Mouse (Mus musculus): ENCODE data around the gene Hoxd9. TPM values are rescaled to one million over a fixed set of nuclear protein-coding genes. Genes with fewer than 3 reads are reported as not detected.
A peak's percentile ranks its signal among the peaks of the same experiment; 100 is the strongest.

Gene Hoxd9
- 3.8 and 5.8 TPM in 2 replicates for total RNA-seq (2021)
- long read RNA-seq, experiment 1, partial matches to known transcripts: 0 of 4 reads
- long read RNA-seq, experiment 1, other reads (novel, unspliced or antisense): 1 of 4 reads
- long read RNA-seq, experiment 2, partial matches to known transcripts: 0 of 1 reads
- long read RNA-seq, experiment 2, other reads (novel, unspliced or antisense): 0 of 1 reads

DNA sequence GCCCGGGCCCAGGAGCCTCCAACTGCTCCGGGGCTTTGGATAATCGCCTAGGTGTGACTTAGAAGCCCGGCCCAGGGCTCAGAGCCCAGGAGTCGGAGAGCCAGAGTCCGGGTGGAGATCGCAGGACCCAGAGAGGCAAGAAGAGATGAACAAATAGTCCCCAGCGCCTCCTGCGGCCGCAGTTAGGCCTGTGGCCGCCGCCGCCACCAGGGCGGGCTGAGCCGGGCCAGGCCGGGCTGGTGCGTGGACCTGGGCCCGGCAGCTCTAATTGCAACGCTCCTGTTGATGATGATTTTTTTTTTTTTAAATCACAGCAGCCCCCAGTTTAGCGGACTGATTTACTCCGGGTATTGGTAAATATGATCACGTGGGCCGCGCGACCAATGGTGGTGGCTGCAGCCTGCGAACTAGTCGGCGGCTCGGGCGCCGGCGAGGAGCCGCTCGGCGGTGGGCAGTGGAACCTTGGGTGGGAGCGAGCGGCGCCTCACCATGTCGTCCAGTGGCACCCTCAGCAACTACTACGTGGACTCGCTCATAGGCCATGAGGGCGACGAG lies at the start of gene Hoxd9:
TSS of gene Hoxd9 (plus strand) at position 161 of the 555 bp plus-strand sequence.
- DNase-seq: peak; percentile 85

GRCm38 (mm10) chr2:74652996-74653340 lies 44.6 kb upstream of the Hoxd9 start:
- no peak for DNase-seq

DNA sequence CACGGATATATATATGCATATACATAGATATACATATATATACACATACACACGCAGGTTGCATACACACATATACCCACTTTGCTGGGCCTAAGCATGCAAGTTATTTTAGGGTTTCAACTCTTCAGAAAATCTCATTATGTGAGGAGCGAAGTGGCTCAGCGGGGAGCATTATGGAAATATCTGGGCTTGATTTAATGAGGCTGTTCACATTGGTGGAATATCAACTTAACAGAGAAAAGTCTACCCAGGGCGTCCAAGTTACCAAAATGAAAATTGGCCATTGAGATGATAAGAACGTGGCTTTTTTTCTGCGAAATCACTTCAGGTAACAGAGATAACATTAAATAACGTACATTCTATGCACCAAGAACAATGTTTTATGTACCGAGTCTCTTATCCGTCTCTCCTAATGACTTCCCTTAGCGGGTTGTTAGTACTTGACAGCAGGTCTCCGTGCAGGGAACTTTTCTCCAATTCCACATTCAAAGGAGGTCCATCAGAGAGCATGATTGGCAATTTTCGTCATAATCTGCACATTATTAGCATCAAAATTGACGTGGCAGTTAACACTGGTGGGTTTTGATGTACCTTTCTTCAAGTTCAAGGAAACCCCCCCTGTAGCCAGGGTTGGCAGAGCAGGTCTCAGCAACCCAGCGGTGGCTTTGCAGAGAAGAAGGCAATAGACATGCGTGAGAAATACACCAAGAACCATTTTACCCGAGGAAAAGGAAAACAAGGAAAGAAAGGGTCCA lies 43.6 kb upstream of the Hoxd9 start:
- DNase-seq: no peak

DNA sequence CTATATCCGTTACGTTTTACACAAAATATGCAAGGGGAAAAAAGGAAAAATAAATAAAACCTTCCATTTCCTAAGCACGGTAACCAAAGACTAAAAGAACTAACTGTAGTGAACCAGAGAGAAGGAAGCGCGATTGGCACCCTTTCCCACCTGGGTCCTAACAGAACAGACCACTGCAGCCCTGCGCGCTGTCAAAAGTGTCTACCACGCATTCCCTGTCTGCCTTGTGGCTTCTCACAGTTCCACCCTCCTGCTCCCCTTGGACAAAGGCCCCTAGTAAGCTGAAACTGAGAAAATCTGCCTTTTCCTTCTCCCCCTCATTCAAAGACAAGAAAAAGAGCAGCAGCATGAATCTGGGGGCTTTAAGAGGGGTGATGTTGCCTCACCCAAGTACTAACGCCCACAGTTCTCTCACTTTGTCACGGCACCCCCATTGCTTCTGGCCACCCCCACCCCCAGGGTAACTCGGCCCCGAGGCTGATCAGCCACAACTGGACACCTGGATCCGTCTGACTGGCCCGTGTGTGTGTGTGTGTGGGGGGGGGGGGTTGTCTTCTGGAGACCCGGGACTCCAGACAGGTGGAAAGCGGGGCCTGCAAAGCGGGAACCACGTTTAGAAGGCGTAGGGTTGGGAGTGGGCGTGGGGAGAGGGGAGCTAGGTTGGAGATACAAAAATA lies 42.6 kb upstream of the Hoxd9 start:
- no peak for DNase-seq

DNA sequence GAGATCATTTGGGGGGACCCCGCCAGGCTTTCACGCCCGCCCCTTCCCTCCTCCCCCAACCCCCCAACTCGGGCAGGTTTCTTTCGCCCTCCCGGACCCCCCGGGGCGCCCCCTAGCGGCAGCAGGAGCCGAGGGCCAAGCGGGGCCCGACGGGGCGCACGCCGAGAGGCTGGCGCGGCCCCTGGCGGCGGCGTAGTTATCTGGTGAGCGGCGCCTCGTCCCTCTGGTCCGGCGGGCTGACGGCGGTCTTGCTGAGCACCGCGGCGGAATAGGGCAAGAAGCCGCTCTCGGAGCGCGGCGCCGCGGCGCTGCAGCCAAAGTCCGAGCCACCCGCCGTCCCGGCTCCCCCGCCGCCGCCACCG lies 42.1 kb upstream of the Hoxd9 start:
- DNase-seq: peak; percentile 67

- peak; percentile 25 for DNase-seq
Measured at GRCm38 (mm10) chr2:74655821-74656631, 41.5 kb upstream of the Hoxd9 start.

- no peak for DNase-seq
Measured at GRCm38 (mm10) chr2:74656632-74657021, 40.9 kb upstream of the Hoxd9 start.

GRCm38 (mm10) chr2:74657251-74658023 lies 40.1 kb upstream of the Hoxd9 start:
- DNase-seq: no peak

GRCm38 (mm10) chr2:74658024-74658666 lies 39.4 kb upstream of the Hoxd9 start:
- no peak for DNase-seq

DNA sequence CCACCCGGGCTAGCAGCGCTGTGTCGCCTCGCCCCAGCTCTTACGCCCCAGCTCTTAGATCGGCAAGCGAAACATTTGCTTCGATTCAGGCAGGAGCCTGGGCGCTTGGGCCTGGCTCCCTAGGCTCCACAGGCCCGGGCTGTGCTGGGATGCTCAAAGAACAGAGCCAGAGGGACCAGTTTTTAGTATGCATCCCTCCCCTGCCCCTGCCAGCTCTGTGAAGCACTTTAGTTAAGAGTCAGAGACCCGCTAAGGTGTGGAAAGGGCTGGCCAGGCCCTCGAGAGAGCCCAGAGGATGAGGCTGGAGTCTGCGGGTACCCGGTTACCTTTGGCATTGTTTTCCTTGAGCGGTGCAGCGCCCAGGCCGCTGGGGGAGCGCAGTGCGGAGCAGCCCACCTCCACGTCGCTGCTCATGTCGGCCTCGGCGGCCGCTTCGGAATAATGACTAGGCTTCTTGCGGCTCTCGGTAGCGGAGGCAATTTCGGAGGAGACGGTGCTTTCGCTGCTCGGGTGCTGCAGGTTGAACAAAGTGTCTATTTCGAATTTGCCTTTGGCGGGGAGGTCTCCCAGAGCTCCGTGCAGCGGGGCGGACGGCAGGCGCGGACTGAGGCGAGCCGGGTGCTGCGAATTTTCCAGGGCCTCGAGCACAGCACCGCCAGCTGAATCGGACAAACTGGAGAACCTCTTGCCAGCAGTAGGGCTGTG lies 38.7 kb upstream of the Hoxd9 start:
- DNase-seq: no peak

DNA sequence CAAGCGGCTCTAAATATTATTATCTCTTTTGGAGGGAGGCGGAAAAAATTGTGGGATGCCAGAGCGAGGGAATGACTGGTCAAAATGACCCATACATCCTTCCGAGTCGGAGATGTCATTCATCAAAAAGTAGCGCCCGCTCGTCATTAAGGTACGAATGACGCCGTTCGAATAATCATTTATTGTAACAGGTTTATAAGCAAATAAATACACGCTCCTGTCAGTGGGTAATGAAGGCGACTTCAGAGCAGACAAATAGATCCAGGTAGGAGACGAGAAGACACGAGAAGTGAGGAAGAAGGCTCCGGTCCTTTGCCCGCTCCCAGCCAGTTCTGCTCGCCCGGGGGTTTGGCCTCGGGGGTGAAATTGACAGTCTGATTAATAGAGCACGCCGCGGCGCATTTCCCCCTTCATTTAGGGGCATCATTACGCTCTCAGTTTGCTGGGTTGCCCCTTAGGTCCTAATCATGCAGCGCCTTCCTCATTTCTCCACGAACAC lies 38.0 kb upstream of the Hoxd9 start, which contains the start of gene Evx2:
TSS of gene Evx2 (minus strand) at position 51 of the 499 bp plus-strand sequence.
- DNase-seq: no peak

GRCm38 (mm10) chr2:74660421-74661375 lies 36.8 kb upstream of the Hoxd9 start:
- no peak for DNase-seq

- DNase-seq: no peak
Measured at GRCm38 (mm10) chr2:74661685-74662084, 35.8 kb upstream of the Hoxd9 start.

DNA sequence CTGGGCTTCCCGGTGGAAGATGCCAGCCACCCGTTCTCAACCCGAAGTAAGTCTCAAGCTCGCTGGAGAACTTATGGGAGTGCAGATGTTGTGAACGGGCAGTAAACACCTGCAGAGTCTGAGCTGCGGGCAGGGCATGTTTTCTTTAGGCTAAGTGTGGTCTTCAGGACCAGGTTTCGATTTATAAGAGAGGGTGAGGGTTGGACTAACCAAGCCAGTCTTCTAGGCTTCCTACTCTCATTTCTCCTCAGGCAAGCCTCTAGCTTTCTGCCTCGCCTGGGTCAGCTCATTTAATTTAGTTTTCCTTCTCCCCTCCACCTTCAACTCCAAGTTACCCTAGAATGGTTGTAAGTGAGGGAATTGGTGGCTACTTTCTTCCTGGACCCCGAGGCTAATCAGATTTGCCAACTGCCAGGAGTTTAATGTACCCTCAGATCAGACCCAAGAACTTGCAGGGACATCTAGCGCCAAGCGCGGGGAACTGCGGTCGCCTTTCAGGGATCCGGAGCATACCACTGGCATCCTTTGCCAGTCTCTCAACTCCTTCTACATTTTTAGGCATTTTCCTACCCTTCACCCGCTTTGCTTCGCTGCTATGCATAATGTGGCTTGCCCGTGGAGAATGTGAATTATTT lies 34.1 kb upstream of the Hoxd9 start:
- DNase-seq: peak; percentile 71

GRCm38 (mm10) chr2:74666411-74666810 lies 31.1 kb upstream of the Hoxd9 start:
- DNase-seq: no peak

GRCm38 (mm10) chr2:74667191-74667841 lies 30.2 kb upstream of the Hoxd9 start:
- DNase-seq: no peak

GRCm38 (mm10) chr2:74667842-74668357 lies 29.6 kb upstream of the Hoxd9 start, which contains the start of gene Hoxd13:
TSS of gene Hoxd13 (plus strand) at chr2:74668310.
- DNase-seq: no peak

Measured in adrenal gland, postnatal 14 days (tissue).